Mouse (Mus musculus) kidney, adult 2 months (tissue): ENCODE data around the gene Fam71f1. TPM values are rescaled to one million over a fixed set of nuclear protein-coding genes. Genes with fewer than 3 reads are reported as not detected.

Experiments used
- DNase-seq: peaks from one replicate; pipeline ENCODE4 v3.0.0; 2021
- H3K27ac ChIP-seq: fragments of 200-500 bp; 2 replicates; pipeline ENCODE4 v1.5.1; 2012; ENCODE audit warnings: low read depth, low read length, control low read depth, inconsistent platforms; ENCODE audit not compliant: insufficient read depth
- H3K27me3 ChIP-seq: fragments of 200-500 bp; replicated peaks from 2 replicates; pipeline ENCODE4 v1.6.1; 2012; ENCODE audit warnings: mild to moderate bottlenecking, moderate library complexity, low read length, inconsistent platforms; ENCODE audit not compliant: control insufficient read depth, insufficient read depth
- H3K36me3 ChIP-seq: fragments of 200-500 bp; 2 replicates; pipeline ENCODE4 v1.6.1; 2012; ENCODE audit warnings: mild to moderate bottlenecking, moderate library complexity, low read length, inconsistent platforms; ENCODE audit not compliant: control insufficient read depth, insufficient read depth
- H3K4me1 ChIP-seq: fragments of 200-500 bp; 2 replicates; pipeline ENCODE4 v1.6.1; 2011; ENCODE audit warnings: low read length; ENCODE audit not compliant: control insufficient read depth, insufficient read depth
- H3K4me3 ChIP-seq: fragments of 200-500 bp; 2 replicates; pipeline ENCODE4 v1.5.1; 2011; ENCODE audit warnings: mild to moderate bottlenecking, low read depth, low read length, control low read depth; ENCODE audit not compliant: insufficient read depth
- CTCF ChIP-seq: fragments of 200-500 bp; conservative IDR thresholded peaks from 2 replicates; pipeline ENCODE4 v1.5.1; 2011; ENCODE audit warnings: low read depth, mild to moderate bottlenecking, control low read depth, low read length, moderate library complexity, mixed read lengths; ENCODE audit not compliant: insufficient read depth, insufficient read length
- POLR2A ChIP-seq: fragments of 200-500 bp; IDR thresholded peaks from one replicate; pipeline ENCODE4 v1.6.1; 2011; ENCODE audit warnings: low read depth, low read length, control low read depth
- WGBS: fragments of 180-500 bp; shearing (Covaris S2); methylation state at CpG from one replicate; pipeline ENCODE4 v1.1.7; 2018; 5-methylcytosine and 5-hydroxymethylcytosine counted together
- polyA plus RNA-seq: library from polyadenylated mRNA; depleted of rRNA; stranded (reverse); fragments of >200 nt; gene quantifications from 2 replicates; pipeline ENCODE4 v1.2.3, GENCODE M21; 2012

The Fam71f1 gene
- polyA plus RNA-seq, 1 experiment: 0.11 TPM

GRCm38 (mm10) chr6:29308846-29309605 lies 9.9 kb upstream of the Fam71f1 start:
- 91% methylated on average over 16 of the region's 16 CpGs for WGBS
- no peak overlapping the region for H3K4me3 ChIP-seq
- H3K4me1 ChIP-seq: no peaks in the 10 kb centered on the region
- DNase-seq: no peak
- no peaks in the 10 kb centered on the region for H3K27me3 ChIP-seq
- H3K36me3 ChIP-seq: no peaks in the 10 kb centered on the region
- no peak overlapping the region for H3K27ac ChIP-seq
- no peak for TF ChIP-seq POLR2A
- TF ChIP-seq CTCF: no peak

GRCm38 (mm10) chr6:29313690-29314202 lies 5.2 kb upstream of the Fam71f1 start:
- WGBS: 74% methylated on average over 14 of the region's 14 CpGs
- TF ChIP-seq POLR2A: no peak
- no peak for TF ChIP-seq CTCF
- Histone ChIP-seq H3K36me3 (no peaks in the 10 kb centered on the region), H3K27ac (no peak overlapping the region), H3K27me3 (no peaks in the 10 kb centered on the region), H3K4me1 (no peaks in the 10 kb centered on the region), H3K4me3 (no peak overlapping the region)
- no peak for DNase-seq

GRCm38 (mm10) chr6:29317286-29317685 lies 1.7 kb upstream of the Fam71f1 start:
- 65% methylated on average over 2 of the region's 2 CpGs for WGBS
- Histone ChIP-seq H3K4me1 (no peaks in the 10 kb centered on the region), H3K36me3 (no peaks in the 10 kb centered on the region), H3K27me3 (no peaks in the 10 kb centered on the region), H3K27ac (no peak overlapping the region), H3K4me3 (no peak overlapping the region)
- no peak for DNase-seq
- TF ChIP-seq CTCF (no peak), POLR2A (no peak)

- TF ChIP-seq CTCF: no peak
- TF ChIP-seq POLR2A: no peak
- no peaks in the 10 kb centered on the region for H3K27me3 ChIP-seq
- WGBS: 52% methylated on average over 3 of the region's 3 CpGs
- no peak for DNase-seq
- no peak overlapping the region for H3K27ac ChIP-seq
- no peaks in the 10 kb centered on the region for H3K4me1 ChIP-seq
- no peak overlapping the region for H3K4me3 ChIP-seq
- H3K36me3 ChIP-seq: no peaks in the 10 kb centered on the region
Observed at GRCm38 (mm10) chr6:29317941-29318340, 999 bp upstream of the Fam71f1 start.

GRCm38 (mm10) chr6:29321586-29321985 lies 2.6 kb downstream of the Fam71f1 start:
- H3K36me3 ChIP-seq: no peaks in the 10 kb centered on the region
- no peak for DNase-seq
- no peak overlapping the region for H3K27ac ChIP-seq
- no peaks in the 10 kb centered on the region for H3K27me3 ChIP-seq
- TF ChIP-seq POLR2A (no peak), CTCF (no peak)
- H3K4me1 ChIP-seq: no peaks in the 10 kb centered on the region
- no peak overlapping the region for H3K4me3 ChIP-seq
- 78% methylated on average over 6 of the region's 6 CpGs for WGBS

- TF ChIP-seq POLR2A (no peak), CTCF (no peak)
- WGBS: 92% methylated on average over 7 of the region's 7 CpGs
- Histone ChIP-seq H3K4me1 (no peaks in the 10 kb centered on the region), H3K4me3 (no peak overlapping the region), H3K27ac (no peak overlapping the region), H3K27me3 (no peaks in the 10 kb centered on the region), H3K36me3 (no peaks in the 10 kb centered on the region)
- no peak for DNase-seq
Observed at GRCm38 (mm10) chr6:29322147-29322546, 3.2 kb downstream of the Fam71f1 start.

GRCm38 (mm10) chr6:29322735-29323134 lies 3.8 kb downstream of the Fam71f1 start:
- WGBS: 83% methylated on average over 4 of the region's 4 CpGs

More at GRCm38 (mm10) chr6:29322735-29323134, 3.8 kb downstream of the Fam71f1 start:
- TF ChIP-seq POLR2A: no peak
- no peak for TF ChIP-seq CTCF
- Histone ChIP-seq H3K27me3 (no peaks in the 10 kb centered on the region), H3K4me1 (no peaks in the 10 kb centered on the region), H3K4me3 (no peak overlapping the region), H3K36me3 (no peaks in the 10 kb centered on the region), H3K27ac (no peak overlapping the region)
- no peak for DNase-seq
